Mouse (Mus musculus) adrenal gland, postnatal 4 days (tissue): ENCODE data around the gene Ntng2. TPM values are rescaled to one million over a fixed set of nuclear protein-coding genes. Genes with fewer than 3 reads are reported as not detected.

Source experiments
- DNase-seq, 2 experiments: peaks; one replicate each; pipeline ENCODE4 v3.0.0; 2021 to 2022; ENCODE audit warnings: low spot score in 2 of 2, mixed read lengths in 2 of 2
- total RNA-seq, 2 experiments: library from RNA; stranded (reverse); gene quantifications; 2 replicates each; pipeline ENCODE4 v1.2.3; 2021

Gene Ntng2
- total RNA-seq, 2 experiments from 2014 or later = 31.5 to 32.3 TPM

DNA sequence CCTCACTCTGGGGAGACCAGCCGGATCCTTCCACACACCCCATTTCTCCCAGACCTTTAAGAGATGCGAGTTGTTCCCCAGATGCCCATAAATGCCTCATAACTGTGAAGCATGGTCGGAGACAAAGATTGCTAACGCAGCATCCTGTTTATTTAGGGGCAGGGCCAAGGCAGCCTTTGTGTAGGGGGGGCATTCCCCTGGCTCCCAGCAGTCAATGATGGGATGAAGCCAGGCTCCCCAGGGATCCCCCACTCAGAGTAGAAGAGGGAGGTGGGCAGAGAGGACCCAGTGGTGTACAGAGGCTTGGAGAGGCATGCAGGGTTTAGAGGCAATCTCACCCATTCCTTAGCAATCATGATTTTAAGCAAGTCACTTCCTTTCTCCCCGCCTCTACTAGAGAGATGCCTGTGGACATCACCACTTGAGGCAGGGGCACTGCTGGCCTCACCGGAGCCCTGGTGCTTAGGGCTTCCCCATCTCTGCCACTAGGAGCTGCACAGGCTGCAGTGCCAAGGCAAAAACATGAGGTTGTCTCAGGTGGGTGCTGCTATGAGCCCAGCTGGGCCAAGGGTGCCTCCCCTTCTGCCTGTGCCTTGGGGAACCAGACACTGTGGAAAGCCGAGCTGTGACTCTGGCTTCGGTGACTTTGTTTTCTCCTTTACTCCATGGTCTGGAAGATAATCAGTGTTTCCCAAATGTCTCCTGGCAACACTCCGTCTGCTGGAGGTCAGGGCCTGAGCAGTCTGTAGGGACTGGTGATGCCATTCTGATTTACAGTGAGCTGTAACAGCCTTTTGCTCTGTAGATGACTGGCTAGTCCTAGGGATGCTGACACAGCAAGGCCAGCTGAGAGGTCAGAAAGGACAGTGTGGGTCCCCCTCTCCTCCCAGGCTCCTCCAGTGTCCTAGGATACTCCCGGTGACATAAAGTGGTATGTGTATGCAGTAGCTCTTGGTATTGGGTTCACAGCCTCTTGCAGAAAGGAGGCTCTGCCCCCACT, 61.3 kb downstream of the Ntng2 start:
- no peak for DNase-seq

DNA sequence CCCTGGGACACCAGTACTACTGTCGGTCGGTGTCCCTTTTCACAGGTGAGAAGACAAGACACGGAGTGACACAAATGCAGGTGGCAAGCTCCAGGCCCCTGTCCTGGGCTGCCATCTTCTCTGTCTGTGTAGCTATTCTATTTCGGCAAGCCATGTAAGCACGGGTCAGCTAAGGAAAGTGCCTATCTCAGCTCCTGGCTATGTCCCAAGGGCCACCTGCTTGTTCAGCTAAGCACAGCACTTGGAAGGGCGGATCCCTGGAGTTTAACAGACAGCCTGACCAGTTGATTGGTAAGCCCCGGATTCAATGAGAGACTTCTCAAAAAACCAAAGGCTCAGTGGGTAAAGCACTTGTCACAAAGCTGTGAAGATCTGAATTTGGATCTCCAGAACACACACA, 62.4 kb downstream of the Ntng2 start:
- DNase-seq = no peak

- no peak for DNase-seq
Measured at GRCm38 (mm10) chr2:29186209-29186608, 66.6 kb downstream of the Ntng2 start.

DNA sequence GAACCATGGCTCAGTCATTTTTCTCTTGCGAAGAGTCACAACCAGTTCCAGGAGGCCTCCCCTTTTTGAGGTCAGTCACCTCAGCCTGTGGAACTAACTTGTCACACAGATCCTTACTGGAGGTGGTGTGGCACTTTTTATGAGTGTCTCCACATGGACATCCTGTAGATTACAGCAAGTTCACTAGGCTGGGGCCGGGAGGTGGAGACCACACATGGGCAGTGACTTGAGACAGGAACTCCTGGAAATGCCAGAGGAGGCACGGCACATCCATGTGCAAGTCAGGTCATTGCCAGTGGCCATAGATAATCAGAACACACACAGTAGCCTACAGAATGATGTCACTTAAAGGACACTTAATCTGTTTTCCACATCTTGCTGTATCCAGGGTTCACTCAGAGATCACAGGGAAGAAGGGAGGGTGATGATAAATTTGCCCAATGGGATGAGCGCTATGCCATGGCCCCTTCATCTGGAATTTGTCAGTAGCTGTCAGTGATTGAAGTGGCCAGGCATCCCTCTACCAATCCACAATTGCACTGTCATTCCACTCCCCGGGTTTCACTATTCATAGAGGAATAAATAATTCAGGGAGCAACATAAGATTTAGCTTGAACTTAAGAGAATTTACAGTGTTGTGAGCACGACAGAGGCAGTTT, 69.4 kb downstream of the Ntng2 start:
- DNase-seq = no peak

- DNase-seq = no peak
Measured at GRCm38 (mm10) chr2:29181111-29181510, 71.7 kb downstream of the Ntng2 start.

GRCm38 (mm10) chr2:29179810-29180209, 73.0 kb downstream of the Ntng2 start:
- no peak for DNase-seq

GRCm38 (mm10) chr2:29174887-29175286, 77.9 kb downstream of the Ntng2 start:
- DNase-seq = no peak

- no peak for DNase-seq
Measured at GRCm38 (mm10) chr2:29168067-29168466, 84.7 kb downstream of the Ntng2 start.

DNA sequence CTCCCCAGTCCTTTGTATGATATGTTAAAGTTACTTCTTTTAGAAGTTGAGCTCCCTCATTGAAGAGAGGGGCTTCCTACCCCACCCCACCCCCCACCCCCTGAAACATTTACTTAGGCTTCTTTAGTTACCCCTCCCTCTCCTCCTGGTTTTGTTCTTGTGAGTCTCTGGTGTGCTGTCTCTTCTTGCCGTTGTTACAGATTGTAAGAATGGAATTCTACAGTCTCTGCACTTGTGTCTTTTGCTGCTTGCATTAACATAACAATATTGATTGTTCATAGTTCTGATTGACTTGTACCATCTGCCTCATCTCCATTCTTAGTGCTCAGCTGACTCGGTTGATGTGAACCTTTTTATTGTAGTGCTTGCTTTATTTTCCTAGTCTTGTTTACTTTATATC, 100.9 kb downstream of the Ntng2 start:
- no peak for DNase-seq

Other genes with a start within 250 kb of the Ntng2 start
- gene Cfap77, start 197.9 kb downstream of the Ntng2 start, total RNA-seq = 1 to 10 TPM; 1.2 to 1.9 TPM
- 10 to 100 TPM; 16.4 to 16.8 TPM for gene Ttf1, start 192.7 kb downstream of the Ntng2 start, total RNA-seq
- gene Setx, start 128.8 kb downstream of the Ntng2 start, total RNA-seq = 10 to 100 TPM; 39.9 to 43.6 TPM
- 10 to 100 TPM; 25.8 to 29.2 TPM for gene Med27, start 93.8 kb upstream of the Ntng2 start, total RNA-seq